In genomic region chr11:21540072-21540471, GRCm38 (mm10) we compare ENCODE assay signal across 28 mouse cellular contexts. TPM values are rescaled to one million over a fixed set of nuclear protein-coding genes. Genes with fewer than 3 reads are reported as not detected.
A peak's percentile ranks its signal among the peaks of the same experiment; 100 is the strongest.
DNase-seq lines count a peak whose midpoint lies in the region; ATAC-seq lines count a peak whose summit lies in the region.
"Had no signal": no experiment of that assay in that cellular context is flagged by ENCODE, and none has a peak within 500 bp of the region (broad histone marks: within the 10 kb centered on the region; RNA-seq: fewer than 3 reads in every experiment).

No protein-coding gene starts in this region.

- 53% methylated on average over 2 of the region's 2 CpGs for WGBS in heart, embryonic 10.5 days
- WGBS in liver, embryonic 12.5 days (ENCODE audit: insufficient replicate concordance) = 42% methylated on average over 2 of the region's 2 CpGs

- H3K9ac ChIP-seq in liver, embryonic 12.5 days = no peak overlapping the region
- H3K9ac ChIP-seq: embryonic facial prominence, embryonic 13.5 days; embryonic facial prominence, embryonic 15.5 days; forebrain, embryonic 12.5 days had no signal

- no peak overlapping the region for H3K27ac ChIP-seq in heart, embryonic 10.5 days
- H3K27ac ChIP-seq in liver, embryonic 12.5 days = no peak overlapping the region
- H3K27ac ChIP-seq: embryonic facial prominence, embryonic 13.5 days; embryonic facial prominence, embryonic 15.5 days; forebrain, embryonic 10.5 days; forebrain, embryonic 12.5 days had no signal

- H3K4me2 ChIP-seq in liver, embryonic 12.5 days = no peak overlapping the region
- H3K4me2 ChIP-seq: embryonic facial prominence, embryonic 13.5 days; embryonic facial prominence, embryonic 15.5 days; forebrain, embryonic 12.5 days had no signal

- H3K4me1 ChIP-seq in heart, embryonic 10.5 days = no peaks in the 10 kb centered on the region
- no peaks in the 10 kb centered on the region for H3K4me1 ChIP-seq in liver, embryonic 12.5 days
- H3K4me1 ChIP-seq: embryonic facial prominence, embryonic 13.5 days; embryonic facial prominence, embryonic 15.5 days; forebrain, embryonic 10.5 days; forebrain, embryonic 12.5 days had no signal

- no peaks in the 10 kb centered on the region for H3K9me3 ChIP-seq in heart, embryonic 10.5 days
- no peaks in the 10 kb centered on the region for H3K9me3 ChIP-seq in liver, embryonic 12.5 days (replicated peaks)
- H3K9me3 ChIP-seq: embryonic facial prominence, embryonic 13.5 days; embryonic facial prominence, embryonic 15.5 days; forebrain, embryonic 10.5 days; forebrain, embryonic 12.5 days; G1E had no signal

- ATAC-seq in common myeloid progenitor, adult 5-6 weeks (replicated peaks; ENCODE audit: low read depth, poor library complexity, severe bottlenecking) = peak; percentile 73
- peak; percentile 17 to 56; a peak in 2 of 4 replicates for ATAC-seq in hematopoietic stem cell, adult 5-6 weeks (replicated peaks in 1 of 2; ENCODE audit: insufficient read depth in 1 of 2, low FRiP score in 2 of 2, low TSS enrichment in 1 of 2, low read depth in 1 of 2, poor library complexity in 2 of 2, severe bottlenecking in 2 of 2)
- peak; percentile 71 for ATAC-seq in megakaryocyte progenitor cell, adult 5-6 weeks (replicated peaks; ENCODE audit: poor library complexity)
- no peak for ATAC-seq in liver, embryonic 12.5 days
- ATAC-seq: activated CD4-positive, CD25-positive, alpha-beta regulatory T cell, adult 4 months; CD4-positive, CD25-positive, alpha-beta regulatory T cell, adult 4 months; forebrain, embryonic 14.5 days; Patski had no signal

- no peaks in the 10 kb centered on the region for H3K27me3 ChIP-seq in heart, embryonic 10.5 days (ENCODE audit: insufficient read depth, poor library complexity, severe bottlenecking)
- no peaks in the 10 kb centered on the region for H3K27me3 ChIP-seq in liver, embryonic 12.5 days (replicated peaks)
- H3K27me3 ChIP-seq: CH12.LX; embryonic facial prominence, embryonic 13.5 days; embryonic facial prominence, embryonic 15.5 days; forebrain, embryonic 12.5 days; Patski had no signal

- no peaks in the 10 kb centered on the region for H3K36me3 ChIP-seq in heart, embryonic 10.5 days
- no peaks in the 10 kb centered on the region for H3K36me3 ChIP-seq in liver, embryonic 12.5 days
- H3K36me3 ChIP-seq: embryonic facial prominence, embryonic 13.5 days; embryonic facial prominence, embryonic 15.5 days; forebrain, embryonic 10.5 days; forebrain, embryonic 12.5 days; G1E had no signal

- DNase-seq in heart, adult 11 months = peak; percentile 89
- DNase-seq in heart, embryonic 10.5 days (ENCODE audit: low spot score) = no peak
- DNase-seq in ovary, adult 18-20 months (ENCODE audit: low spot score) = no peak
- DNase-seq: adrenal gland, adult 8-10 months; adrenal gland, postnatal 14 days; adrenal gland, postnatal 36 days; B cell, adult 2 months; cerebellum, adult 11-12 months; cerebellum, adult 2 months; cerebellum, adult 9-10 months; cerebellum, postnatal 10 days; cerebellum, postnatal 25 days; embryo, embryonic 11 days had no signal

- H3K4me3 ChIP-seq in heart, embryonic 10.5 days = no peak overlapping the region
- no peak overlapping the region for H3K4me3 ChIP-seq in liver, embryonic 12.5 days
- H3K4me3 ChIP-seq: embryonic facial prominence, embryonic 13.5 days; embryonic facial prominence, embryonic 15.5 days; erythroblast, embryonic 14.5 days; forebrain, embryonic 10.5 days; forebrain, embryonic 12.5 days had no signal

RNA-seq across cellular contexts. Expression of gene Wdpcp, which starts 32.0 kb away (rescaled TPM):
- 6.8 and 7.0 TPM in 2 replicates for polyA plus RNA-seq in heart, embryonic 10.5 days (2016; fragmentation: Nextera tagmentation; extraction: Ambion mirVana)
- total RNA-seq in common myeloid progenitor, adult 5-6 weeks (2017) = 14.1 and 22.2 TPM in 2 replicates
- total RNA-seq in hematopoietic stem cell, adult 5-6 weeks (2017) = 12.5 TPM in 2 replicates
- total RNA-seq in megakaryocyte progenitor cell, adult 5-6 weeks (2015) = 5.3 and 7.3 TPM in 2 replicates
- total RNA-seq in megakaryocyte progenitor cell, adult 5-6 weeks (2017) = 14.4 and 27.1 TPM in 2 replicates
- polyA plus RNA-seq in liver, embryonic 12.5 days (2016; fragmentation: Nextera tagmentation; extraction: Ambion mirVana) = 2.4 and 2.8 TPM in 2 replicates
- polyA plus RNA-seq: erythroblast, embryonic 14.5 days had no signal

RNA-seq across cellular contexts. Expression of gene Mdh1, which starts 32.1 kb away (rescaled TPM):
- 800 and 1,183 TPM in 2 replicates for polyA plus RNA-seq in heart, embryonic 10.5 days (2016; fragmentation: Nextera tagmentation; extraction: Ambion mirVana)
- 114 and 131 TPM in 2 replicates for total RNA-seq in common myeloid progenitor, adult 5-6 weeks (2017)
- total RNA-seq in hematopoietic stem cell, adult 5-6 weeks (2017) = 99.2 and 183 TPM in 2 replicates
- total RNA-seq in megakaryocyte progenitor cell, adult 5-6 weeks (2015) = 219 and 221 TPM in 2 replicates
- 138 and 144 TPM in 2 replicates for total RNA-seq in megakaryocyte progenitor cell, adult 5-6 weeks (2017)
- polyA plus RNA-seq in liver, embryonic 12.5 days (2016; fragmentation: Nextera tagmentation; extraction: Ambion mirVana) = 164 and 170 TPM in 2 replicates
